In the genomic region with DNA sequence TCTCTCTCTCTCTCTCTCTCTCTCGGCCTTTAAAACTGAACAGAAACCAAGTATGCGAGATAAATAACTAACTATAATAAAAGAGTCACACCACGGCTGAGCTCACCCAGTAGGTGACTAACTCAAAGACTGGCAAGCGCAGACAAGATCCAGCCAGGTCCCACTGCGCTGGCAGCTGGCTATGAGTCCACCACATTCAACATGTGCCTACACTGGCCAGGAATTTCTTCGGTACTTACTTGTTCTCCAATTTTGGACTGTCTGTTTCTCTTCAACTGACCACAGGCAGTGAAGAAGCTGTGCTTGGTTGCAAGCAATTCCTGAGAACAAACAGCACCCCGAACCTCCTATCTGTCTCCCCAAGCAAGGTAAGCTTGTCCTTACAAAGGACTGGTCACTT, we compare ENCODE assay signal across 8 mouse cellular contexts. TPM values are rescaled to one million over a fixed set of nuclear protein-coding genes. Genes with fewer than 3 reads are reported as not detected.
DNase-seq lines count a peak whose midpoint lies in the region; ATAC-seq and TF ChIP-seq lines count a peak whose summit lies in the region.

No protein-coding gene starts in this region.

- H3K27ac ChIP-seq in cerebellum, adult 2 months (ENCODE audit: insufficient read depth, low read length), result no peak overlapping the region
- no peak overlapping the region for H3K27ac ChIP-seq in limb, embryonic 10.5 days
- H3K27ac ChIP-seq in stomach, embryonic 16.5 days (ENCODE audit: low read length), result no peak overlapping the region

- intact Hi-C loops in heart, postnatal 10 days (cut with DNase I), result loop anchor here (5.0 kb wide), 1 partner anchor 69 kb away; the partner anchor contains the start of gene 1700016D06Rik

- H3K4me2 ChIP-seq in stomach, embryonic 16.5 days (ENCODE audit: low read depth, low read length), result peak overlapping the region; percentile 93

- H3K36me3 ChIP-seq in limb, embryonic 10.5 days, result peaks cover 50% of the 10 kb centered on the region
- peaks cover 14% of the 10 kb centered on the region for H3K36me3 ChIP-seq in stomach, embryonic 16.5 days (ENCODE audit: control insufficient read depth, insufficient read depth, low read length)

- 33% methylated on average over 7 of the region's 7 CpGs for WGBS in cerebellum, adult 2 months
- 78% methylated on average over 7 of the region's 7 CpGs for WGBS in limb, embryonic 10.5 days
- 42% methylated on average over 7 of the region's 7 CpGs for WGBS in stomach, embryonic 16.5 days

- peaks cover 4% of the 10 kb centered on the region; the same call in 1 of the 2 replicates for H3K4me1 ChIP-seq in cerebellum, adult 2 months (ENCODE audit: control insufficient read depth, insufficient read depth, low read length)
- H3K4me1 ChIP-seq in limb, embryonic 10.5 days, result peaks cover 32% of the 10 kb centered on the region
- H3K4me1 ChIP-seq in stomach, embryonic 16.5 days (ENCODE audit: control insufficient read depth, insufficient read depth, low read length), result peaks cover 26% of the 10 kb centered on the region

- H3K9me3 ChIP-seq in limb, embryonic 10.5 days (replicated peaks), result no peaks in the 10 kb centered on the region
- no peaks in the 10 kb centered on the region for H3K9me3 ChIP-seq in stomach, embryonic 16.5 days (replicated peaks; ENCODE audit: control insufficient read depth, low read length)

- no peak for ATAC-seq in stomach, embryonic 16.5 days (ENCODE audit: insufficient read depth, low FRiP score)

- DNase-seq in cerebellum, adult 2 months, result peak; percentile 43 to 48
- no peak for DNase-seq in cerebellum, adult 11 months
- DNase-seq in cerebellum, postnatal 10 days, result peak; percentile 74 to 80
- DNase-seq in heart, postnatal 10 days, result peak; percentile 53
- DNase-seq in limb, embryonic 10.5 days (ENCODE audit: low spot score), result no peak
- DNase-seq in c-Kit-positive CD71-positive TER-119-positive erythroid progenitor cells, embryonic 14.5 days (ENCODE audit: low spot score), result no peak
- DNase-seq in urinary bladder, postnatal 4 days (ENCODE audit: low spot score in 2 of 2), result no peak

- H3K4me3 ChIP-seq in cerebellum, adult 2 months (replicated peaks; ENCODE audit: insufficient read depth, low read depth, low read length), result no peak overlapping the region
- H3K4me3 ChIP-seq in limb, embryonic 10.5 days, result peak overlapping the region; percentile 96
- peak overlapping the region; percentile 96 for H3K4me3 ChIP-seq in stomach, embryonic 16.5 days (replicated peaks; ENCODE audit: low read length)

- no peak for TF ChIP-seq POLR2A in cerebellum, adult 2 months (IDR thresholded peaks at IDR 0.05; ENCODE audit: borderline replicate concordance, insufficient read depth, low read length)

- peak overlapping the region; percentile 92 for H3K9ac ChIP-seq in stomach, embryonic 16.5 days (ENCODE audit: low read length)

- TF ChIP-seq CTCF in cerebellum, adult 2 months (IDR thresholded peaks at IDR 0.05; ENCODE audit: borderline replicate concordance, insufficient read depth, low read depth, low read length), result no peak

- H3K27me3 ChIP-seq in cerebellum, adult 2 months (ENCODE audit: control insufficient read depth, insufficient read depth, low read length), result no peaks in the 10 kb centered on the region
- H3K27me3 ChIP-seq in limb, embryonic 10.5 days (ENCODE audit: low read depth, poor library complexity, severe bottlenecking), result no peaks in the 10 kb centered on the region
- H3K27me3 ChIP-seq in stomach, embryonic 16.5 days (ENCODE audit: control insufficient read depth, insufficient read depth, low read length), result no peaks in the 10 kb centered on the region

RNA-seq across cellular contexts. Expression of gene Ankrd10, which starts 2.1 kb away (rescaled TPM):
- 53.0 and 53.4 TPM in 2 replicates for polyA plus RNA-seq in cerebellum, adult 2 months (2012; rRNA removed)
- total RNA-seq in heart, postnatal 10 days (2021), result 10 to 100 TPM; 44.9 to 50.9 TPM
- polyA plus RNA-seq in limb, embryonic 10.5 days (2016; fragmentation: Nextera tagmentation; extraction: Ambion mirVana), result 146 and 157 TPM in 2 replicates
- polyA plus RNA-seq in stomach, embryonic 16.5 days (2015; fragmentation: Nextera tagmentation; extraction: Ambion mirVana), result 75.1 and 83.0 TPM in 2 replicates

Comparison
In these comparisons a context has a peak if more than half of its experiments do, and no peak if none do; other contexts are left out.
1. DNase-seq: peak in cerebellum, adult 2 months (2 of 2), cerebellum, postnatal 10 days (2 of 2) and heart, postnatal 10 days (2 of 2); none in cerebellum, adult 11 months (single experiment), limb, embryonic 10.5 days (single experiment), c-Kit-positive CD71-positive TER-119-positive erythroid progenitor cells, embryonic 14.5 days (single experiment) and urinary bladder, postnatal 4 days (0 of 2).